Mouse (Mus musculus) CD4-positive naive resting alpha-beta T cell, adult 57 days (primary cell): ENCODE data around the gene Sec11a. TPM values are rescaled to one million over a fixed set of nuclear protein-coding genes. Genes with fewer than 3 reads are reported as not detected.

Experiments
- total RNA-seq: library from RNA; stranded (reverse); gene quantifications from one replicate; pipeline ENCODE4 v1.2.4, GENCODE M21; 2023

Sec11a gene
- total RNA-seq: 166 TPM

DNA sequence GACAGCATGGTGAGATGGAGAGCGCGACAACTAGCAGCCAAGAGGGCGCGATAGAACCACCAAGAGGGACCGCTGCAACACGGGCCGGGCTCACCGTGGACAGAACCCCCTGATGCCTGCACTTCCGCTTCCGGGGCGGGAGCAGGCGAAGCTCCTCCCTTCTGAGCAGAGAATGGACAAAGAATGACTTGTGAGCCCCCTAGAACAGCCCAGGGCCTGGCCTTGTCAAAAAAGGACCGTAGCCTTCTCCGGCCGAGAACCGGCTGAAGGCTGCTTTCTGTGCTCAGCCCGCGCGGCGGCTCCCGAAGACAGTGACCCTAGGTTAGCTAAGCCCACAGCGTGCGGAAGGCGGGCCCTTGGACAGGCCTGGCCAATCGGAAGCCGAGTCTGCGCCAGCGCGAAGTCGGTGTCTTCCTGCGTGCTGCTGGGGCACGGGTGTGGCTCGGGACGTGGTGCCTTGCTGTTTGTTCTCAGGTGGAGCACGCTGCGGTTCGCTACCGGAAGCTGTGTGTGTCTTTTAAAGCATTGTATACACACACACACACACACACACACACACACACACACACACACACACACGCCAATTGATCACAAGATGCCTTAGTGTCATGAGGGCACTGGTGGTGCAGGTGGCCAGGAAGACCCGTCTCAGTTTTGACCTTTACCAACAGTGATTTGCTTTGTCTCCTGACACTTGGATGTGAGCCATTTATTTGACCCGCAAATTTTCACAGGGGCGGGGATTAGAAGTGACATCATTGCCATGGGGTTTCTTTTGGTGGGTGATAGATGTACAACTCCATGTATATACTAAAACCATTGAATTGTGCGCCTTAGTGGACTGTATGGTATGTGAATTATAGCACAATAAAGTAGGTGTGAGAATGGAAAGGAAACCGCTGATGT is at the start of gene Sec11a:
TSS of gene Sec11a (minus strand) at position 336 of the 906 bp plus-strand sequence.

DNA sequence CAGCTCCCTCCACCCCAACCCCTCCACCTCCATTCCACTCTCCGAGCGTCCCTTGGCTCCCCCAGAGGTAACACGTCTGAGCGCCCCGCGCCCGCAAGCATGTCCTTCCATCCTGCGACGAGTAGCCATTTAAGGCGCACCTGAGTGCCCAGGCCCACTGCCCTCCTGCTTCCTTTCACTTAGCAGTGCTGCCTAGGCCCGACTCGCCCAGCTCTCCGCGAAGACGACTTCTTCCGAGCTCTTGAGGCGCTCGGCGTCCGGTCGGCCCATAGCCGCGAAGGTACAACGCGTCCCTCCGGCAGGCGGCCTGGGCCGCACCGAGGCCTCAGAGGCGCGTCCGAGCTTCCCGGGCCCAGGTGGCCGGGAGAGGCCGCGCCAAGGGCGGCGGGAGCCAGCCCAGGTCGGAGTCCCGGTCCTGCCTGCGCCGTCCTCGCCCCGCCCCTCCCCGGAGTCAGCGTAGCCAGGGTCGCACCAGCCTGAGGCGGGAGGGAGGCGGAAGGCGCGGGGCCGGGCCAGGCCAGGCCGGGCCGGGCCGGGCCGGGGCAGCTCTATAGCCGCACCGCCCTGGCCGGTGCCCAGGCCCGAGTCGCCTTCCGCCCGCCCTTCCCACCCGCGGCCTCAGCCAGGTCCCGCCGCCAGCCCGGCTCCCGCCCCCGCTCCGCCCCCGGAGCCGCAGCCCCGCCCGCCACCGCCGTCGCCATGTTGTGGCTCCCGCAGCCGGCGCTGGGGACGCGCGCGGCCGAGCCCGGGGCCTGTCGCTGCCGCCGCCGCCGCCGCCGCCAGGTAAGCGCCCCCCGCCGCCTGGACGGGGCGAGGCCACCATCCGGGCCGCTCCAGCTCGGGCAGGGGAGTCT is 45.6 kb upstream of the Sec11a start, which contains the start of gene Zfp592:
TSS of gene Zfp592 (plus strand) at position 702 of the 854 bp plus-strand sequence.

DNA sequence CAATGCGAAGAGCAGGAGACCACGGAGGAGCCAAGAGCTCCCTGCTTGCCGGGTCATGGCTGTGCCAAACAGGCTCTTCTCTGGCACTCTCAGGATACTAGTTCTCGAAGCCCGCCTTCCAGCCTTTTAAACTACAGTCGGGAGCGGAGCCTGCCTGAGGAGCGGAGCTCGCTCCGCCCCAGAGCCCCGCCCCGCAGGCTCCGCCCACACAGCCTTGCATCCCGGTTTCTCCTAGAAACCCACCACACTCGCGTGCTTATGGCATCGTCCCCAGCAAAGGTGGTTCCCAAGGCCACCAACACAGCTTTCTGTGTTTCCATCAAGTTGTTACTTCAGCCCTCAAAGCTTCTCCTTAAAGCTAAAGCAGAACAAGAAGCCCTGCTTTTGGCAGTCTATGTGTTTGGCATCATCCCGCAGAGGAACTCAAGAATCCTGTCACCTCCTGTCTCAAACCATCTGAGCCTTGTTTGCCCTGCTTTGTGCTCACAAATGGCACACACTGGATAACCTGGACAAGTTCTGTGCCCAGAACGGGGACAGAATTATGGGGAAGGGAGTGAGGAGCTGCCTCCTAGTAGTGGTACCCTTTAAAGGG is 42.6 kb downstream of the Sec11a start, which contains the start of gene Nmb:
TSS of gene Nmb (minus strand) at position 156 of the 595 bp plus-strand sequence.

DNA sequence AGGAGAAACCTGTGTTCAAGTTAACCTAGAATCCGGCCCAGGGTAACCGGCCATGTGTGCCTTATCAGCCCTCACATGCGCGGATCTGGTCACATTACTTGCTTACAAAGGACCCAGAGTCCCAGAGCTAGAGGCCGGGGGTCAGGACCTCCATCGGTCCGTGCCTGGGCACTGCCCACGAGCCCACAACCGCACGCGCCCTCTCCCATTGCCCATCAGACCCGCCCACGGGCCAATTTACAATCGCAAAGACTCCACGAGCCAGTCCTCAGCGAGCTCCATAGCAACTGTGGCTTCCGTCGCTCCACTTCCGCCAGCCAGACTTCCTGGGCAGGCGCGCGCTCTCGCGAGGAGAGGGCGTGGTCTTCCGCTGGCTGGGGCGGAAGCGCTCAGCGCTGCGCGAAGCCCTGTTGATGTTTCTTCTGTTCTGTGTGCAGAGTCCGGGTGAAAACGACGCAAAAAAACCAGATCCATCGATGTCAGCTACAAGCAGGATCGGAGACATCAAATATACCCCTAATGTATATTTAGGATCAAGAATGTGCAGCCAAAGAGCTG is 46.6 kb downstream of the Sec11a start, which contains the start of gene Wdr73:
TSS of gene Wdr73 (minus strand) at position 326 of the 558 bp plus-strand sequence.

DNA sequence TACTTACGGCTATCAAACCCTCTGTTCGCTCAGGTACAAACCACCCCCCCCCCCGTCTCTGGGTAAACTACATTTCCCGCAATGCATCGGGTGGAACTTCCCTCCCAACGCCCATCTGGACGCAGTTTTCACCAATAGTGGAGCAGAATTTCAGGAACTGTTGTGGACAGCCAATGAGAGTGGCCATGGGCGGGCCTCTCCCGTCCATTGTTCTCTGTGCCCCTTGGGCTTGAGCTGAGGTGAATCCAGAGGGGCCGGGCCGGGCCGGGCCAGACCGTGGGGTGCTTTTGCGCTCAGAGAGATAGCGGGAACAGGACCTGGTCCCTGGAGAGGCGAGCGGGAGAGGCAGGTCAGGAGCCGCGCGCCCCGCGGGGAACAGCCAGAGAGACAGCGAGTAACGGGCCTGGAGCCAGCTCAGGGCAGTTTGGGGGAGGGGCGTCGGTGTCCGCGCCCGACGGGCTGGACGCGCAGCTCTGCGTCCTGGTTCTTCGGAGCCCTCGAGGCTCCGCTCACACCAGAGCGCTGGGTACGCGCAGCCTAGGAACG is 86.8 kb downstream of the Sec11a start, which contains the start of gene Zscan2:
TSS of gene Zscan2 (plus strand) at position 192 of the 546 bp plus-strand sequence.

Other genes with a start within 250 kb of the Sec11a start
- 241 TPM for gene Iqgap1, start 121.8 kb downstream of the Sec11a start, total RNA-seq
- 20.2 TPM for gene Zscan2, start 86.9 kb downstream of the Sec11a start, total RNA-seq
- 22.5 TPM for gene Wdr73, start 46.5 kb downstream of the Sec11a start, total RNA-seq
- 21.4 TPM for gene Nmb, start 42.7 kb downstream of the Sec11a start, total RNA-seq
- 101 TPM for gene Zfp592, start 45.9 kb upstream of the Sec11a start, total RNA-seq
- gene Alpk3, start 109.8 kb upstream of the Sec11a start, total RNA-seq: 1.1 TPM
- gene Slc28a1, start 167.0 kb upstream of the Sec11a start, total RNA-seq: not detected